Mouse (Mus musculus) cerebellum, postnatal 25 days (tissue): ENCODE data around the gene Olfr901.
"Not testable (repeated sequence)": the region's sequence is repeated elsewhere in the genome, so short reads cannot be mapped to it uniquely, and the experiment has no call there.

Experiments used
- DNase-seq, 2 experiments: peaks; one replicate each; pipeline ENCODE4 v3.0.0; 2021; ENCODE audit warnings: mixed read lengths in 2 of 2

The Olfr901 gene

GRCm38 (mm10) chr9:38429155-38429554, at the start of gene Olfr901:
Gene Olfr901 (plus strand): TSS chr9:38429455.
- no peak for DNase-seq

- DNase-seq, result no peak
Observed at GRCm38 (mm10) chr9:38401398-38401797, 27.9 kb upstream of the Olfr901 start, which contains the start of gene Olfr147. Gene Olfr147 (plus strand): TSS chr9:38401698.

GRCm38 (mm10) chr9:38407502-38407901, 21.8 kb upstream of the Olfr901 start:
- DNase-seq, result not testable (repeated sequence)

GRCm38 (mm10) chr9:38413502-38413901, 15.8 kb upstream of the Olfr901 start:
- DNase-seq, result not testable (repeated sequence)

- no peak for DNase-seq
Observed at GRCm38 (mm10) chr9:38423801-38424200, 5.5 kb upstream of the Olfr901 start.

GRCm38 (mm10) chr9:38427026-38427425, 2.2 kb upstream of the Olfr901 start:
- DNase-seq, result no peak

- DNase-seq, result no peak
Observed at GRCm38 (mm10) chr9:38447352-38447751, 18.1 kb downstream of the Olfr901 start, which contains the start of gene Olfr902. Gene Olfr902 (plus strand): TSS chr9:38447652.

- no peak for DNase-seq
Observed at GRCm38 (mm10) chr9:38462844-38463243, 33.6 kb downstream of the Olfr901 start, which contains the start of gene Olfr904. Gene Olfr904 (plus strand): TSS chr9:38463144.

GRCm38 (mm10) chr9:38470807-38471206, 41.6 kb downstream of the Olfr901 start, which contains the start of gene Olfr905:
Gene Olfr905 (plus strand): TSS chr9:38471107.
- DNase-seq, result no peak
